Mouse (Mus musculus) small intestine, adult 2 months (tissue): ENCODE data around the gene Hydin. TPM values are rescaled to one million over a fixed set of nuclear protein-coding genes. Genes with fewer than 3 reads are reported as not detected.

Experiments
- H3K27ac ChIP-seq: fragments of 200-500 bp; 2 replicates; pipeline ENCODE4 v1.5.1; 2012; ENCODE audit warnings: low read depth, low read length, control low read depth, inconsistent platforms; ENCODE audit not compliant: insufficient read depth
- H3K27me3 ChIP-seq: fragments of 200-500 bp; 2 replicates; pipeline ENCODE4 v1.6.1; 2012; ENCODE audit warnings: mild to moderate bottlenecking, moderate library complexity, low read length, inconsistent platforms; ENCODE audit not compliant: control insufficient read depth, insufficient read depth
- H3K36me3 ChIP-seq: fragments of 200-500 bp; 2 replicates; pipeline ENCODE4 v1.6.1; 2012; ENCODE audit warnings: mild to moderate bottlenecking, low read length, control low read depth, inconsistent platforms; ENCODE audit not compliant: control insufficient read depth, insufficient read depth
- H3K4me1 ChIP-seq: fragments of 200-500 bp; 2 replicates; pipeline ENCODE4 v1.6.1; 2012; ENCODE audit warnings: low read length, inconsistent platforms, mixed read lengths; ENCODE audit not compliant: control insufficient read depth, insufficient read depth, insufficient read length
- H3K4me3 ChIP-seq: fragments of 200-500 bp; 2 replicates; pipeline ENCODE4 v1.5.1; 2012; ENCODE audit warnings: low read depth, mild to moderate bottlenecking, control low read depth, inconsistent platforms, low read length, moderate library complexity
- CTCF ChIP-seq: fragments of 200-500 bp; IDR thresholded peaks from 2 replicates; pipeline ENCODE4 v1.5.1; 2012; ENCODE audit warnings: low read depth, mild to moderate bottlenecking, control low read depth, inconsistent platforms, low read length, moderate library complexity, mixed read lengths; ENCODE audit not compliant: insufficient replicate concordance, insufficient read length; ENCODE audit errors: extremely low read depth
- POLR2A ChIP-seq: fragments of 200-500 bp; IDR thresholded peaks from 2 replicates; pipeline ENCODE4 v1.6.1; 2012; ENCODE audit warnings: low read depth, mild to moderate bottlenecking, control low read depth, inconsistent platforms, low read length, moderate library complexity
- WGBS: fragments of 180-500 bp; shearing (Covaris S2); methylation state at CpG from one replicate; pipeline ENCODE4 v1.1.7; 2018; 5-methylcytosine and 5-hydroxymethylcytosine counted together
- polyA plus RNA-seq: library from polyadenylated mRNA; depleted of rRNA; stranded (reverse); fragments of >200 nt; gene quantifications from 2 replicates; pipeline ENCODE4 v1.2.3, GENCODE M21; 2012

Hydin gene
- polyA plus RNA-seq, 1 experiment, result not detected

- no peaks in the 10 kb centered on the region for H3K27me3 ChIP-seq
- WGBS, result 38% methylated on average over 6 of the region's 6 CpGs
- no peak overlapping the region for H3K27ac ChIP-seq
- H3K36me3 ChIP-seq, result peaks cover 19% of the 10 kb centered on the region
- H3K4me1 ChIP-seq, result peaks cover 2% of the 10 kb centered on the region; the same call in 1 of the 2 replicates
- no peak overlapping the region for H3K4me3 ChIP-seq
- TF ChIP-seq POLR2A (no peak), CTCF (peak; percentile 76)
Observed at GRCm38 (mm10) chr8:110646064-110646463, 379.3 kb downstream of the Hydin start.

GRCm38 (mm10) chr8:110648577-110648976 is 381.8 kb downstream of the Hydin start:
- WGBS, result 97% methylated on average over 3 of the region's 3 CpGs

GRCm38 (mm10) chr8:110649286-110649685 is 382.5 kb downstream of the Hydin start:
- H3K4me3 ChIP-seq, result no peak overlapping the region
- WGBS, result 91% methylated on average over 6 of the region's 6 CpGs
- peaks cover 13% of the 10 kb centered on the region for H3K36me3 ChIP-seq
- peaks cover 2% of the 10 kb centered on the region; the same call in 1 of the 2 replicates for H3K4me1 ChIP-seq
- TF ChIP-seq CTCF (no peak), POLR2A (no peak)
- H3K27me3 ChIP-seq, result no peaks in the 10 kb centered on the region
- no peak overlapping the region for H3K27ac ChIP-seq

More at GRCm38 (mm10) chr8:110648577-110648976, 381.8 kb downstream of the Hydin start:
- Histone ChIP-seq H3K4me1 (peaks cover 2% of the 10 kb centered on the region; the same call in 1 of the 2 replicates), H3K36me3 (peaks cover 15% of the 10 kb centered on the region), H3K4me3 (no peak overlapping the region), H3K27me3 (no peaks in the 10 kb centered on the region), H3K27ac (no peak overlapping the region)
- TF ChIP-seq CTCF (no peak), POLR2A (no peak)

- Histone ChIP-seq H3K4me3 (no peak overlapping the region), H3K27ac (no peak overlapping the region), H3K4me1 (no peaks in the 10 kb centered on the region), H3K36me3 (peaks cover 9% of the 10 kb centered on the region), H3K27me3 (no peaks in the 10 kb centered on the region)
- no peak for TF ChIP-seq CTCF
- TF ChIP-seq POLR2A, result no peak
- WGBS, result 80% methylated on average over 9 of the region's 9 CpGs
Observed at GRCm38 (mm10) chr8:110650838-110651237, 384.1 kb downstream of the Hydin start.

GRCm38 (mm10) chr8:110651847-110652246 is 385.1 kb downstream of the Hydin start:
- TF ChIP-seq CTCF (no peak), POLR2A (no peak)
- H3K4me3 ChIP-seq, result no peak overlapping the region
- H3K27me3 ChIP-seq, result no peaks in the 10 kb centered on the region
- H3K27ac ChIP-seq, result no peak overlapping the region
- H3K36me3 ChIP-seq, result peaks cover 10% of the 10 kb centered on the region
- no peaks in the 10 kb centered on the region for H3K4me1 ChIP-seq
- 71% methylated on average over 4 of the region's 4 CpGs for WGBS

GRCm38 (mm10) chr8:110654075-110655060 is 387.6 kb downstream of the Hydin start:
- WGBS, result 91% methylated on average over 9 of the region's 9 CpGs
- no peaks in the 10 kb centered on the region for H3K4me1 ChIP-seq
- TF ChIP-seq CTCF (no peak), POLR2A (no peak)
- no peaks in the 10 kb centered on the region for H3K27me3 ChIP-seq
- peaks cover 10% of the 10 kb centered on the region for H3K36me3 ChIP-seq
- H3K27ac ChIP-seq, result no peak overlapping the region
- H3K4me3 ChIP-seq, result no peak overlapping the region

GRCm38 (mm10) chr8:110655827-110656226 is 389.1 kb downstream of the Hydin start:
- H3K27ac ChIP-seq, result no peak overlapping the region
- WGBS, result 91% methylated on average over 1 of the region's 1 CpGs
- no peak for TF ChIP-seq POLR2A
- TF ChIP-seq CTCF, result no peak
- H3K4me3 ChIP-seq, result no peak overlapping the region
- H3K36me3 ChIP-seq, result peaks cover 7% of the 10 kb centered on the region
- H3K4me1 ChIP-seq, result no peaks in the 10 kb centered on the region
- H3K27me3 ChIP-seq, result no peaks in the 10 kb centered on the region
